Mouse (Mus musculus): ENCODE results near the gene Sgms2. TPM values are rescaled to one million over a fixed set of nuclear protein-coding genes. Genes with fewer than 3 reads are reported as not detected.

Sgms2 gene
- polyA plus RNA-seq, 1 experiment from 2014 or later = 12.5 TPM

GRCm38 (mm10) chr3:131318211-131318610, 173.0 kb downstream of the Sgms2 start:
- no peak for ATAC-seq (ENCODE audit: low FRiP score, low TSS enrichment)
- WGBS = 63% methylated on average over 2 of the region's 2 CpGs
- H3K9me3 ChIP-seq (ENCODE audit: control insufficient read depth, low read length) = no peaks in the 10 kb centered on the region
- H3K9ac ChIP-seq (ENCODE audit: low read depth, low read length) = no peak overlapping the region
- H3K36me3 ChIP-seq (ENCODE audit: control insufficient read depth, insufficient read depth, low read length) = no peaks in the 10 kb centered on the region
- no peak overlapping the region for H3K27ac ChIP-seq (ENCODE audit: low read depth, low read length)
- H3K4me1 ChIP-seq (ENCODE audit: control insufficient read depth, insufficient read depth, low read length) = no peaks in the 10 kb centered on the region
- H3K4me2 ChIP-seq (replicated peaks; ENCODE audit: low read depth, low read length) = no peak overlapping the region
- no peak overlapping the region for H3K4me3 ChIP-seq (ENCODE audit: low read length)
- H3K27me3 ChIP-seq (ENCODE audit: control insufficient read depth, insufficient read depth, low read length) = no peaks in the 10 kb centered on the region

GRCm38 (mm10) chr3:131317126-131317525, 174.1 kb downstream of the Sgms2 start:
- Histone ChIP-seq H3K36me3 (ENCODE audit: control insufficient read depth, insufficient read depth, low read length) (no peaks in the 10 kb centered on the region), H3K9ac (ENCODE audit: low read depth, low read length) (no peak overlapping the region), H3K4me3 (ENCODE audit: low read length) (no peak overlapping the region), H3K4me1 (ENCODE audit: control insufficient read depth, insufficient read depth, low read length) (no peaks in the 10 kb centered on the region), H3K27me3 (ENCODE audit: control insufficient read depth, insufficient read depth, low read length) (no peaks in the 10 kb centered on the region), H3K9me3 (ENCODE audit: control insufficient read depth, low read length) (no peaks in the 10 kb centered on the region), H3K27ac (ENCODE audit: low read depth, low read length) (no peak overlapping the region), H3K4me2 (replicated peaks; ENCODE audit: low read depth, low read length) (no peak overlapping the region)
- no peak for ATAC-seq (ENCODE audit: low FRiP score, low TSS enrichment)
- WGBS = 93% methylated on average over 1 of the region's 1 CpGs

DNA sequence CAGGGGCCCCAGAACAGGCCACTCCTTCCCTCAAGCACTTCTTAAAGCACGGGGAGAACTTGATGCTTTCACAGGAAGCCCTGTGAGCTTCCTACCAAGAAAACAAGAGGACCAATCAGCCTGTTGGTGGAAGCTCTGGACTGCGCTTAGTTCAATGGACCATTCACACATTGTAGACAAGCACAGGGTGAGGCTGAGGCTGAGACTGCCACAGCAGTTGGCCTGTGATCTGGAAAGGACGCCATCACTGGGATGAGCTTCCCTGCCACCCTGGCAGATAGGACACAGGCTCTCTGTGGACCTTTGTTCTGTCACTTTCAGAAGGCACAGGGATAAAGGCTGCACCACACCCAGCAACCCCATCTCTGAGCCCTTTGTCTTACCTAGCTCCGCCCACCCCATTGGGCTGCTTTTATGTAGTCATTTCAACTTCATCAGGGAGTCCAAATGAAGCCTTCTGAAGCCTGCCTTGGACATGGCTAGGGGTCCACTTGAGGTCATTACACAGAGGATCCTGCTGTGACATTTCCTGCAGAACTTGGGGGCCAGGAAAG, 175.2 kb downstream of the Sgms2 start:
- H3K27me3 ChIP-seq (ENCODE audit: control insufficient read depth, insufficient read depth, low read length) = no peaks in the 10 kb centered on the region
- no peak overlapping the region for H3K9ac ChIP-seq (ENCODE audit: low read depth, low read length)
- no peaks in the 10 kb centered on the region for H3K4me1 ChIP-seq (ENCODE audit: control insufficient read depth, insufficient read depth, low read length)
- no peak overlapping the region for H3K4me2 ChIP-seq (replicated peaks; ENCODE audit: low read depth, low read length)
- H3K4me3 ChIP-seq (ENCODE audit: low read length) = no peak overlapping the region
- no peaks in the 10 kb centered on the region for H3K36me3 ChIP-seq (ENCODE audit: control insufficient read depth, insufficient read depth, low read length)
- 43% methylated on average over 4 of the region's 4 CpGs for WGBS
- ATAC-seq (ENCODE audit: low FRiP score, low TSS enrichment) = 0 out of 2 replicates have a peak, but pooled peaks have one; percentile 40
- no peak overlapping the region for H3K27ac ChIP-seq (ENCODE audit: low read depth, low read length)
- no peaks in the 10 kb centered on the region for H3K9me3 ChIP-seq (ENCODE audit: control insufficient read depth, low read length)

DNA sequence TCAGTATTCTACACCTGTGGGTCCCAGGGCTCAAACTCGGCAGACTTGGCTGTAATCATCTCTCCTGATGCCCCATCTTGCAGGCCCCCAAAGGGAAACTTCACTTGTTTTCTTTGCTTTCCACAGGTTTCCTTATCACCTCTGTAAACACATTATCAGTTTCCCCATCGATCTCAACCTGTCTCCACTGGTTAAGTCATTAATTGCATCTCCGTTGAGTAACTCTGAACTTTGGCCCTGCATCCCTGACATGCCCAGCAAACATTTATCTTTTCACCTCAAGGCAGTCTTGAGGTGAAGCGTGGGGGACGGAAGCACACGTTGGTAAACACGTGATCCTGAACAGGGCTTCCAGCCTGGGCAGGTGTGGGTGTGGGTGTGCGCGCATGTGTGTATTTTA, 178.9 kb downstream of the Sgms2 start:
- Histone ChIP-seq H3K27me3 (ENCODE audit: control insufficient read depth, insufficient read depth, low read length) (no peaks in the 10 kb centered on the region), H3K4me3 (ENCODE audit: low read length) (no peak overlapping the region), H3K4me1 (ENCODE audit: control insufficient read depth, insufficient read depth, low read length) (no peaks in the 10 kb centered on the region), H3K9me3 (ENCODE audit: control insufficient read depth, low read length) (peaks cover 13% of the 10 kb centered on the region), H3K9ac (ENCODE audit: low read depth, low read length) (no peak overlapping the region), H3K27ac (ENCODE audit: low read depth, low read length) (no peak overlapping the region), H3K4me2 (replicated peaks; ENCODE audit: low read depth, low read length) (no peak overlapping the region), H3K36me3 (ENCODE audit: control insufficient read depth, insufficient read depth, low read length) (no peaks in the 10 kb centered on the region)
- 67% methylated on average over 9 of the region's 9 CpGs for WGBS
- ATAC-seq (ENCODE audit: low FRiP score, low TSS enrichment) = no peak

DNA sequence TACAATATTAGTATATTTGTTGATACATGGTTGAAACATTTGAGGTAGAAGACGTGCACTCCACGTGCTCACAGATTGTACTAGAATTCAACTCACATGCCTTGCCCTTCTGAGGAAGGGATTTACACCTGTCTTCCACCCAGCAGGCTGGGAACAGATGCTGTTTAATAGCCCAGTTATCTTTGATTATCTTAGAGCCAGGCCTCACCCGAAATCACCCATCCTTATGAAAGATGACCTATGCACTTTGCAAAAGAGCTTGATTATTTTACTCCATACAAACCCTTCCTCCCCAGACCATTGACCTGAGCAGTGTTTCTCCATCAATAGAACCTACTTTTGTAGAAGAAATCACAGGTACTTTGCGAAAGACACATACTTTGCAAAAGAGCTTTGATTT, 180.6 kb downstream of the Sgms2 start:
- no peaks in the 10 kb centered on the region for H3K27me3 ChIP-seq (ENCODE audit: control insufficient read depth, insufficient read depth, low read length)
- H3K9me3 ChIP-seq (ENCODE audit: control insufficient read depth, low read length) = peaks cover 13% of the 10 kb centered on the region
- no peaks in the 10 kb centered on the region for H3K36me3 ChIP-seq (ENCODE audit: control insufficient read depth, insufficient read depth, low read length)
- no peak overlapping the region for H3K9ac ChIP-seq (ENCODE audit: low read depth, low read length)
- no peaks in the 10 kb centered on the region for H3K4me1 ChIP-seq (ENCODE audit: control insufficient read depth, insufficient read depth, low read length)
- ATAC-seq (ENCODE audit: low FRiP score, low TSS enrichment) = no peak
- H3K4me2 ChIP-seq (replicated peaks; ENCODE audit: low read depth, low read length) = no peak overlapping the region
- H3K27ac ChIP-seq (ENCODE audit: low read depth, low read length) = no peak overlapping the region
- no peak overlapping the region for H3K4me3 ChIP-seq (ENCODE audit: low read length)
- 89% methylated on average over 4 of the region's 4 CpGs for WGBS

DNA sequence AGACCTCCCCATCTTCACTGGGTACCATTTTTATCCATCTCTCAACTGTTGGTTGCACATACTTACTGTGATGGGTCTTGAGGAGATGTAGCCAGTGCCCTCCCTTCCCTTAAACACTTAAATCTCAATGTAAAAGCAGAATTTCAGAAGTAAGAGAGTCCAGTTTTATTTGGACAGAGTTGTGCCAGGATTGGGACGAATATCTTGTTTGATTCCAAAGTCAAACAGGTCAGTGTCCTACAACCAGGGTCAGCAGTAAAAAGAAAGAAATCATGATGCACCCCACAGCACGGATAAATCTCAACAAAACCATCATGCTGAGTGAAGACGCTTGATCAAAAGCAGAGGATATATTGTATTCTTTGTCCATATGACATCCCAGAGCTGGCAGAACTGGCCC, 183.4 kb downstream of the Sgms2 start:
- ATAC-seq (ENCODE audit: low FRiP score, low TSS enrichment) = no peak
- H3K4me3 ChIP-seq (ENCODE audit: low read length) = no peak overlapping the region
- 91% methylated on average over 3 of the region's 3 CpGs for WGBS
- no peaks in the 10 kb centered on the region for H3K27me3 ChIP-seq (ENCODE audit: control insufficient read depth, insufficient read depth, low read length)
- H3K36me3 ChIP-seq (ENCODE audit: control insufficient read depth, insufficient read depth, low read length) = no peaks in the 10 kb centered on the region
- H3K4me1 ChIP-seq (ENCODE audit: control insufficient read depth, insufficient read depth, low read length) = no peaks in the 10 kb centered on the region
- H3K9me3 ChIP-seq (ENCODE audit: control insufficient read depth, low read length) = peaks cover 13% of the 10 kb centered on the region
- H3K27ac ChIP-seq (ENCODE audit: low read depth, low read length) = no peak overlapping the region
- no peak overlapping the region for H3K9ac ChIP-seq (ENCODE audit: low read depth, low read length)
- no peak overlapping the region for H3K4me2 ChIP-seq (replicated peaks; ENCODE audit: low read depth, low read length)

DNA sequence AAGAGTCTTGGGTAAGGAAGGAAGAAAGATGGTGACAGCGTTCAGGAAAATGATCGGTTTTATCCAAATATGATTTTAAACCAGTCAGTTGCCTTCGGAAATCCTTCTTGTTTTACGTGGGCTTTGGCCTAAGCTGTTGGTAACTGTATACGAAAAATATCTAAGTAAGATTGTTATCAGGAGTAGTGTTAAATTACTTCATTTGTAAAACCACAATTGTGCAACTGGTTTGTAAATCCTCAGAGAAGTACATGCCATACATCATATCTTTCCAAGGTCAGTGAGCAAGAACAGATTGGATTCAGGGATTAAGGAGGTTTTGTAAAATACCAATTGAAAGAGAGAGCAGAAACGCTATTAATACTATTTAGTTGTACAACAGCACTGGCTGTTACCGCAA, 185.0 kb downstream of the Sgms2 start:
- WGBS = 86% methylated on average over 7 of the region's 7 CpGs
- H3K27me3 ChIP-seq (ENCODE audit: control insufficient read depth, insufficient read depth, low read length) = no peaks in the 10 kb centered on the region
- ATAC-seq (ENCODE audit: low FRiP score, low TSS enrichment) = no peak

GRCm38 (mm10) chr3:131303320-131303714, 187.9 kb downstream of the Sgms2 start:
- Histone ChIP-seq H3K4me2 (replicated peaks; ENCODE audit: low read depth, low read length) (peak overlapping the region; percentile 99), H3K9ac (ENCODE audit: low read depth, low read length) (peak overlapping the region; percentile 56; the same call in 1 of the 2 replicates), H3K4me3 (ENCODE audit: low read length) (peak overlapping the region; percentile 78), H3K27me3 (ENCODE audit: control insufficient read depth, insufficient read depth, low read length) (no peaks in the 10 kb centered on the region), H3K9me3 (ENCODE audit: control insufficient read depth, low read length) (peaks cover under 1% of the 10 kb centered on the region; the same call in 1 of the 2 replicates), H3K36me3 (ENCODE audit: control insufficient read depth, insufficient read depth, low read length) (no peaks in the 10 kb centered on the region), H3K4me1 (ENCODE audit: control insufficient read depth, insufficient read depth, low read length) (0 out of 2 replicates have a peak, but pooled peaks cover 4% of the 10 kb centered on the region), H3K27ac (ENCODE audit: low read depth, low read length) (no peak overlapping the region)
- ATAC-seq (ENCODE audit: low FRiP score, low TSS enrichment) = no peak; the same call in 1 of the 2 replicates
- WGBS = 18% methylated on average over 5 of the region's 5 CpGs

More for the DNA sequence above, 185.0 kb downstream of the Sgms2 start:
- Histone ChIP-seq H3K4me2 (replicated peaks; ENCODE audit: low read depth, low read length) (no peak overlapping the region), H3K9ac (ENCODE audit: low read depth, low read length) (no peak overlapping the region), H3K4me3 (ENCODE audit: low read length) (no peak overlapping the region), H3K4me1 (ENCODE audit: control insufficient read depth, insufficient read depth, low read length) (0 out of 2 replicates have a peak, but pooled peaks cover 4% of the 10 kb centered on the region), H3K9me3 (ENCODE audit: control insufficient read depth, low read length) (peaks cover 13% of the 10 kb centered on the region), H3K27ac (ENCODE audit: low read depth, low read length) (no peak overlapping the region), H3K36me3 (ENCODE audit: control insufficient read depth, insufficient read depth, low read length) (no peaks in the 10 kb centered on the region)

GRCm38 (mm10) chr3:131302452-131303319, 188.5 kb downstream of the Sgms2 start, which contains the start of gene Cyp2u1:
Cyp2u1 (minus strand) TSS chr3:131303227.
- no peak within 1 kb of the TSS for H3K27ac ChIP-seq (ENCODE audit: low read depth, low read length)
- peak within 1 kb of the TSS; percentile 56 for H3K9ac ChIP-seq (ENCODE audit: low read depth, low read length)
- no peaks in the 10 kb centered on the region for H3K27me3 ChIP-seq (ENCODE audit: control insufficient read depth, insufficient read depth, low read length)
- peak within 1 kb of the TSS; percentile 99 for H3K4me2 ChIP-seq (replicated peaks; ENCODE audit: low read depth, low read length)
- H3K4me1 ChIP-seq (ENCODE audit: control insufficient read depth, insufficient read depth, low read length) = 0 out of 2 replicates have a peak, but pooled peaks cover 4% of the 10 kb centered on the region
- no peaks in the 10 kb centered on the region for H3K9me3 ChIP-seq (ENCODE audit: control insufficient read depth, low read length)
- WGBS = under 1% methylated on average over 71 of the region's 71 CpGs
- peak; percentile 98 for ATAC-seq (ENCODE audit: low FRiP score, low TSS enrichment)
- H3K36me3 ChIP-seq (ENCODE audit: control insufficient read depth, insufficient read depth, low read length) = no peaks in the 10 kb centered on the region
- H3K4me3 ChIP-seq (ENCODE audit: low read length) = peak within 1 kb of the TSS; percentile 78

Data from kidney, embryonic 14.5 days (tissue).